In genomic region chr13:116301706-116302105, GRCm38 (mm10) we compare ENCODE assay signal across 23 mouse cellular contexts. TPM values are rescaled to one million over a fixed set of nuclear protein-coding genes. Genes with fewer than 3 reads are reported as not detected.
DNase-seq lines count a peak whose midpoint lies in the region; ATAC-seq lines count a peak whose summit lies in the region.
"Had no signal": no experiment of that assay in that cellular context is flagged by ENCODE, and none has a peak within 500 bp of the region (broad histone marks: within the 10 kb centered on the region; RNA-seq: fewer than 3 reads in every experiment).

No protein-coding gene starts in this region.

- peak overlapping the region; percentile 27 for H3K4me2 ChIP-seq in forebrain, embryonic 13.5 days
- no peak overlapping the region for H3K4me2 ChIP-seq in forebrain, embryonic 15.5 days (replicated peaks)
- no peak overlapping the region for H3K4me2 ChIP-seq in hindbrain, embryonic 13.5 days
- peak overlapping the region; percentile 47 for H3K4me2 ChIP-seq in neural tube, embryonic 12.5 days (replicated peaks)
- no peak overlapping the region for H3K4me2 ChIP-seq in neural tube, embryonic 15.5 days
- H3K4me2 ChIP-seq: embryonic facial prominence, embryonic 12.5 days; liver, embryonic 15.5 days; lung, embryonic 15.5 days had no signal

- H3K9ac ChIP-seq in forebrain, embryonic 13.5 days = no peak overlapping the region
- H3K9ac ChIP-seq in forebrain, embryonic 15.5 days (replicated peaks) = no peak overlapping the region
- H3K9ac ChIP-seq in hindbrain, embryonic 13.5 days = no peak overlapping the region; the same call in 1 of the 2 replicates
- no peak overlapping the region; the same call in 1 of the 2 replicates for H3K9ac ChIP-seq in neural tube, embryonic 12.5 days
- no peak overlapping the region for H3K9ac ChIP-seq in neural tube, embryonic 15.5 days (replicated peaks)
- H3K9ac ChIP-seq: embryonic facial prominence, embryonic 12.5 days; liver, embryonic 15.5 days; lung, embryonic 15.5 days had no signal

- peaks cover 21% of the 10 kb centered on the region for H3K4me1 ChIP-seq in forebrain, embryonic 13.5 days
- H3K4me1 ChIP-seq in forebrain, embryonic 15.5 days = peaks cover 14% of the 10 kb centered on the region
- H3K4me1 ChIP-seq in hindbrain, embryonic 13.5 days (replicated peaks) = peaks cover 4% of the 10 kb centered on the region; the same call in 1 of the 2 replicates
- H3K4me1 ChIP-seq in hindbrain, embryonic 10.5 days (replicated peaks) = peaks cover 17% of the 10 kb centered on the region; the same call in 1 of the 2 replicates
- no peaks in the 10 kb centered on the region for H3K4me1 ChIP-seq in neural tube, embryonic 12.5 days
- H3K4me1 ChIP-seq in neural tube, embryonic 15.5 days = peaks cover 4% of the 10 kb centered on the region; the same call in 1 of the 2 replicates
- H3K4me1 ChIP-seq: liver, embryonic 15.5 days had no signal

- H3K27me3 ChIP-seq in forebrain, embryonic 13.5 days = peaks cover 96% of the 10 kb centered on the region
- H3K27me3 ChIP-seq in forebrain, embryonic 15.5 days = peaks cover 87% of the 10 kb centered on the region
- H3K27me3 ChIP-seq in hindbrain, embryonic 13.5 days = peaks cover 96% of the 10 kb centered on the region
- H3K27me3 ChIP-seq in hindbrain, embryonic 10.5 days (ENCODE audit: insufficient read depth, poor library complexity, severe bottlenecking) = peaks cover 100% of the 10 kb centered on the region
- H3K27me3 ChIP-seq in neural tube, embryonic 12.5 days (replicated peaks) = peaks cover 89% of the 10 kb centered on the region
- peaks cover 92% of the 10 kb centered on the region for H3K27me3 ChIP-seq in neural tube, embryonic 15.5 days (replicated peaks)

- ATAC-seq in forebrain, embryonic 13.5 days = no peak
- no peak for ATAC-seq in forebrain, embryonic 15.5 days (replicated peaks)
- no peak for ATAC-seq in hindbrain, embryonic 13.5 days (ENCODE audit: low FRiP score)
- no peak for ATAC-seq in neural tube, embryonic 12.5 days (ENCODE audit: low FRiP score, low read depth)
- no peak for ATAC-seq in neural tube, embryonic 15.5 days (ENCODE audit: low FRiP score)

- DNase-seq in hindbrain, embryonic 10.5 days (ENCODE audit: low spot score) = no peak
- DNase-seq in spleen, adult 12 weeks (ENCODE audit: low spot score) = no peak
- DNase-seq: adrenal gland, postnatal 14 days; cerebellum, adult 2 months; cerebellum, postnatal 25 days; gastrocnemius, adult 2 months; kidney, adult 2 months; layer of hippocampus, adult 9-11 months; liver; lung, postnatal 36 days; thymus, postnatal 14 days had no signal

- no peak overlapping the region for H3K27ac ChIP-seq in forebrain, embryonic 13.5 days
- no peak overlapping the region for H3K27ac ChIP-seq in forebrain, embryonic 15.5 days (replicated peaks)
- 0 out of 2 replicates have a peak overlapping the region, but pooled peaks have one; percentile 12 for H3K27ac ChIP-seq in hindbrain, embryonic 13.5 days
- no peak overlapping the region for H3K27ac ChIP-seq in hindbrain, embryonic 10.5 days
- no peak overlapping the region for H3K27ac ChIP-seq in neural tube, embryonic 12.5 days
- no peak overlapping the region for H3K27ac ChIP-seq in neural tube, embryonic 15.5 days (replicated peaks)
- H3K27ac ChIP-seq: embryonic facial prominence, embryonic 12.5 days; gastrocnemius, adult 2 months; kidney, postnatal 0 days; left cerebral cortex, adult 2 months; limb, embryonic 10.5 days; liver, embryonic 15.5 days; lung, embryonic 15.5 days had no signal

- H3K4me3 ChIP-seq in forebrain, embryonic 13.5 days = no peak overlapping the region
- H3K4me3 ChIP-seq in forebrain, embryonic 15.5 days = no peak overlapping the region
- H3K4me3 ChIP-seq in hindbrain, embryonic 13.5 days = no peak overlapping the region
- H3K4me3 ChIP-seq in hindbrain, embryonic 10.5 days = no peak overlapping the region; the same call in 1 of the 2 replicates
- no peak overlapping the region for H3K4me3 ChIP-seq in neural tube, embryonic 12.5 days
- no peak overlapping the region for H3K4me3 ChIP-seq in neural tube, embryonic 15.5 days (replicated peaks)
- H3K4me3 ChIP-seq: embryonic facial prominence, embryonic 12.5 days; gastrocnemius, adult 2 months; left cerebral cortex, adult 2 months; limb, embryonic 10.5 days; liver, embryonic 15.5 days; lung, embryonic 15.5 days; megakaryocyte, embryonic 14.5 days had no signal

- H3K9me3 ChIP-seq in forebrain, embryonic 13.5 days (replicated peaks) = no peaks in the 10 kb centered on the region
- 0 out of 2 replicates have a peak, but pooled peaks cover 2% of the 10 kb centered on the region for H3K9me3 ChIP-seq in forebrain, embryonic 15.5 days
- no peaks in the 10 kb centered on the region for H3K9me3 ChIP-seq in hindbrain, embryonic 13.5 days
- H3K9me3 ChIP-seq in hindbrain, embryonic 10.5 days = no peaks in the 10 kb centered on the region
- H3K9me3 ChIP-seq in neural tube, embryonic 12.5 days = no peaks in the 10 kb centered on the region
- no peaks in the 10 kb centered on the region for H3K9me3 ChIP-seq in neural tube, embryonic 15.5 days (replicated peaks)
- H3K9me3 ChIP-seq: embryonic facial prominence, embryonic 12.5 days; limb, embryonic 10.5 days; liver, embryonic 15.5 days; lung, embryonic 15.5 days had no signal

- H3K36me3 ChIP-seq in forebrain, embryonic 13.5 days (ENCODE audit: poor library complexity, severe bottlenecking) = no peaks in the 10 kb centered on the region
- H3K36me3 ChIP-seq in forebrain, embryonic 15.5 days = no peaks in the 10 kb centered on the region
- no peaks in the 10 kb centered on the region for H3K36me3 ChIP-seq in hindbrain, embryonic 13.5 days
- no peaks in the 10 kb centered on the region for H3K36me3 ChIP-seq in hindbrain, embryonic 10.5 days
- H3K36me3 ChIP-seq in neural tube, embryonic 12.5 days = no peaks in the 10 kb centered on the region
- H3K36me3 ChIP-seq in neural tube, embryonic 15.5 days = no peaks in the 10 kb centered on the region
- H3K36me3 ChIP-seq: embryonic facial prominence, embryonic 12.5 days; limb, embryonic 10.5 days; liver, embryonic 15.5 days; lung, embryonic 15.5 days had no signal

- 0% methylated on average over 3 of the region's 3 CpGs for WGBS in forebrain, embryonic 13.5 days
- WGBS in forebrain, embryonic 15.5 days = 10% methylated on average over 3 of the region's 3 CpGs
- WGBS in hindbrain, embryonic 13.5 days = 2% methylated on average over 3 of the region's 3 CpGs
- 7% methylated on average over 3 of the region's 3 CpGs for WGBS in hindbrain, embryonic 10.5 days
- 2% methylated on average over 3 of the region's 3 CpGs for WGBS in neural tube, embryonic 12.5 days
- WGBS in neural tube, embryonic 15.5 days = 5% methylated on average over 3 of the region's 3 CpGs

RNA-seq across cellular contexts. Expression of gene Isl1, which starts 7.8 kb away (rescaled TPM):
- 79.0 and 93.1 TPM in 2 replicates for polyA plus RNA-seq in forebrain, embryonic 13.5 days (2015; fragmentation: Nextera tagmentation; extraction: Ambion mirVana)
- polyA plus RNA-seq in forebrain, embryonic 15.5 days (2015; fragmentation: Nextera tagmentation; extraction: Ambion mirVana) = 58.1 and 65.4 TPM in 2 replicates
- 43.3 and 51.8 TPM in 2 replicates for polyA plus RNA-seq in hindbrain, embryonic 13.5 days (2015; fragmentation: Nextera tagmentation; extraction: Ambion mirVana)
- 34.9 and 63.4 TPM in 2 replicates for polyA plus RNA-seq in hindbrain, embryonic 10.5 days (2016; fragmentation: Nextera tagmentation; extraction: Ambion mirVana)
- polyA plus RNA-seq in neural tube, embryonic 12.5 days (2016; fragmentation: Nextera tagmentation; extraction: Ambion mirVana) = 134 and 188 TPM in 2 replicates
- 48.5 and 50.6 TPM in 2 replicates for polyA plus RNA-seq in neural tube, embryonic 15.5 days (2015; fragmentation: Nextera tagmentation; extraction: Ambion mirVana)

Comparison
In these comparisons a context has a peak if more than half of its experiments do, and no peak if none do; other contexts are left out.
1. H3K4me2 ChIP-seq: peak in forebrain, embryonic 13.5 days (single experiment) and neural tube, embryonic 12.5 days (single experiment); none in forebrain, embryonic 15.5 days (single experiment), hindbrain, embryonic 13.5 days (single experiment) and neural tube, embryonic 15.5 days (single experiment).